Mouse (Mus musculus) lung, embryonic 14.5 days (tissue): ENCODE results near the gene Gm572. TPM values are rescaled to one million over a fixed set of nuclear protein-coding genes. Genes with fewer than 3 reads are reported as not detected.
A peak's percentile ranks its signal among the peaks of the same experiment; 100 is the strongest.

Source experiments
- ATAC-seq: fragments of 200-750 bp; cut with Nextera tagmentation; 2 replicates; pipeline ENCODE4 v1.8.0; 2017; ENCODE audit warnings: mild to moderate bottlenecking, moderate TSS enrichment, moderate library complexity; ENCODE audit not compliant: insufficient read depth
- DNase-seq: peaks from one replicate; pipeline ENCODE4 v3.0.0-alpha.2; 2015
- H3K27ac ChIP-seq: fragments of 300-500 bp; sonication (generic); 2 replicates; pipeline ENCODE4 v1.5.1; 2014; ENCODE audit warnings: low read depth, mild to moderate bottlenecking, moderate library complexity
- H3K27me3 ChIP-seq: fragments of 300-500 bp; sonication (generic); 2 replicates; pipeline ENCODE4 v1.6.1; 2014; ENCODE audit warnings: low read length, control low read depth; ENCODE audit not compliant: insufficient read depth
- H3K36me3 ChIP-seq: fragments of 300-500 bp; sonication (generic); 2 replicates; pipeline ENCODE4 v1.6.1; 2014; ENCODE audit warnings: control low read depth; ENCODE audit not compliant: insufficient read depth
- H3K4me1 ChIP-seq: fragments of 300-500 bp; sonication (generic); 2 replicates; pipeline ENCODE4 v1.6.1; 2014; ENCODE audit warnings: antibody characterized with exemption, control low read depth; ENCODE audit not compliant: insufficient read depth
- H3K4me2 ChIP-seq: fragments of 300-500 bp; sonication (generic); 2 replicates; pipeline ENCODE4 v1.6.1; 2014; ENCODE audit warnings: mild to moderate bottlenecking
- H3K4me3 ChIP-seq: fragments of 300-500 bp; sonication (generic); 2 replicates; pipeline ENCODE4 v1.5.1; 2014; ENCODE audit warnings: low read depth, low read length
- H3K9ac ChIP-seq: fragments of 300-500 bp; sonication (generic); 2 replicates; pipeline ENCODE4 v1.6.1; 2014
- H3K9me3 ChIP-seq: fragments of 300-500 bp; sonication (generic); 2 replicates; pipeline ENCODE4 v1.6.1; 2016; ENCODE audit warnings: low read depth, low read length, control low read depth
- CTCF ChIP-seq: IDR thresholded peaks from 2 replicates; pipeline ENCODE4 v1.5.1; 2016; ENCODE audit warnings: antibody characterized with exemption, low read depth
- WGBS: fragments of 180-500 bp; shearing (Covaris S2); extraction: QIAGEN DNeasy Blood & Tissue Kit; methylation state at CpG from one replicate; pipeline ENCODE4 v1.1.7; 2014; 5-methylcytosine and 5-hydroxymethylcytosine counted together
- polyA plus RNA-seq: library from polyadenylated mRNA; unstranded; fragments of >200 nt; fragmentation: Nextera tagmentation; extraction: Ambion mirVana; gene quantifications from 2 replicates; pipeline ENCODE4 v1.2.1, GENCODE M21; 2014

The Gm572 gene
- polyA plus RNA-seq, 1 experiment from 2014 or later = not detected

DNA sequence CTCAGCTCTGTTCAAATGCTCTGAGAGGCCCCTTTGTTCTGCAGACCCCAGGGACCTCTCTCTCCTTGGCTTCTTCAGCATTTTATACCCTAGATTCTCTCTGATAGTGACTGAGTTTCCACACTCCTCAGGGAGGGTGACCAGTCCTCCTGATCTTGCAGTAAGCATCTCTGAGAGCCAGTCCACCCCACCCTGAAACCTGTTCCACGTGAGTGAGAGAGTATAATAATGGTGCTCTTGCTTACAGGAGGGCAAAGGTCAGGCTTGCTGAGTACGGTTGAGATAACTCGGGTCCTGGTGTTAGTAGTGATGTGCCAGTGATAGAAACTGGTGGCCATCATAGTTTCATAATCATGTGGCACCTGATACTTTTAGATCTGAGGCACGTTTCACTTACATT lies 48.1 kb downstream of the Gm572 start:
- peaks cover 10% of the 10 kb centered on the region for H3K4me1 ChIP-seq
- no peak overlapping the region for H3K27ac ChIP-seq
- no peak overlapping the region for H3K4me3 ChIP-seq
- DNase-seq = no peak
- TF ChIP-seq CTCF = no peak
- no peak overlapping the region for H3K4me2 ChIP-seq
- H3K27me3 ChIP-seq = no peaks in the 10 kb centered on the region
- 66% methylated on average over 4 of the region's 4 CpGs for WGBS
- no peaks in the 10 kb centered on the region for H3K36me3 ChIP-seq
- no peak overlapping the region for H3K9ac ChIP-seq
- no peaks in the 10 kb centered on the region for H3K9me3 ChIP-seq
- ATAC-seq = no peak

DNA sequence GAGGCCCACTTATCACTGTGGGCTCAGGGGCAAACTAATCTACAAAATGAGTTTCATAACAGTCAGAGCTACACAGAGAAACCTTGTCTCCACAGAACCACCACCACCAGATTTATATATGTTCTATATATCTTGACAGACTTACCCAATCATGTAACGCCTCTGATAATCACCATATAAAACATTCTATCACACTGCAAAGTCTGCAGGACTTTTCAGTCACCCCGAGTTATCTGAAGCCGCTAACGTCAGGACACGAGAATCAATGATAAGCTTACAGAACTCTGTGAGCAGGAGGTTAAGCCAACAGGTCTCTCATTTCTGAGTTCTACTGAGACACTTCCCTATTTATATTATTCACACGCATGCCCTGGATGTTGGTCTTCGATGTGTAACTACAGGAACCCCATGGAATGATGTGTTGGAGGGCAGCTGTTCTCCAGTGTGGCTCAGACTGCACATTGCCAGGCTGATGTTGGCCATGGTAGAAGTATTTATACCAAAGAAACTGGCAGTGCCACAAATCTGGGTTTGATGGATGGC lies 50.4 kb downstream of the Gm572 start:
- H3K4me3 ChIP-seq = no peak overlapping the region
- no peak overlapping the region for H3K4me2 ChIP-seq
- H3K27ac ChIP-seq = no peak overlapping the region
- no peaks in the 10 kb centered on the region for H3K27me3 ChIP-seq
- ATAC-seq (no peak; the same call in 1 of the 2 replicates), DNase-seq (peak; percentile 57)
- H3K36me3 ChIP-seq = no peaks in the 10 kb centered on the region
- no peak for TF ChIP-seq CTCF
- 41% methylated on average over 7 of the region's 7 CpGs for WGBS
- H3K9ac ChIP-seq = no peak overlapping the region
- no peaks in the 10 kb centered on the region for H3K9me3 ChIP-seq
- no peaks in the 10 kb centered on the region for H3K4me1 ChIP-seq

DNA sequence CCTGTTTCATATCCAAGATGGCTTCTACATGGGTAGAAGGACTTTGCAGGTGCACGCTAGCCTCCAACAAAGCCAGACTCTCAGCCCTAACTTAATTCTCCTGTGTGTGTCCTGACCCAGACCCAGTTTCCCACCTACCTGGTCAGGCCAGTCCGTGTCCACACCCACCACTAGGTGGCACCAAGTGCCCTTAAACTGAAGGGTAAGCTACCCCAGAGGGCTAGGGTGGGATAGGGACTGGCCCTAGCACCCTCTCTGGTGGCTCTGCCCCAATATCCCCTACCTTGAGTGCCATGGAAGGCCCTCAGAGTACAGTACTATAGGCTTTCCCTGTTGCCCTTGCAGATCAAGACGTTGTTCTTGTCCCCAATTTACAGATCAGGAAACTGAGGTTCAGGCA lies 61.6 kb downstream of the Gm572 start:
- Histone ChIP-seq H3K9me3 (no peaks in the 10 kb centered on the region), H3K27ac (no peak overlapping the region), H3K4me3 (no peak overlapping the region), H3K9ac (no peak overlapping the region), H3K4me1 (no peaks in the 10 kb centered on the region), H3K4me2 (no peak overlapping the region), H3K27me3 (no peaks in the 10 kb centered on the region), H3K36me3 (no peaks in the 10 kb centered on the region)
- 41% methylated on average over 3 of the region's 3 CpGs for WGBS
- DNase-seq = peak; percentile 78
- peak; percentile 85 for TF ChIP-seq CTCF
- ATAC-seq = peak; percentile 44; the same call in 1 of the 2 replicates

DNA sequence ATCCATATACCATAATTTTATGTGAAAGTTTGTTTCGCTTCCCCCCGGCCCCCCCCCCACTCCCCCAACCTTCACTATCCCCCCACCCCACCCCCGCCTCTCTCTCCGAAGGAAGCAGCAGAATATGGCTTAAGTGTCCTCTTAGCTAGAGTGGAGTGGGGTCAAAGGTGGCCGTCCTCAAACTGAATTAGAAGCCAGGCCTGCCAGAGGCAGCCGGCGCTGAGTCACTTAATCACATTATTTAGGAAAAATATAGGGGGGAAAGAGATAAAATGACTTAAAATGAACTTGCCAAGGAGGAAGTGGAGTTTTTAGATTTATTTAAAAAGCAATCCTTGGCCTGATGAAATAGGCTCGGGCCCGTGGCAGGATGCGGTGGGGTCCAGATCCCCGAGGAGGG lies 65.7 kb downstream of the Gm572 start:
- H3K4me1 ChIP-seq = no peaks in the 10 kb centered on the region; the same call in 1 of the 2 replicates
- WGBS = 16% methylated on average over 11 of the region's 11 CpGs
- no peaks in the 10 kb centered on the region for H3K9me3 ChIP-seq
- no peak overlapping the region for H3K27ac ChIP-seq
- no peak overlapping the region for H3K4me3 ChIP-seq
- H3K36me3 ChIP-seq = no peaks in the 10 kb centered on the region
- no peak overlapping the region for H3K9ac ChIP-seq
- no peak for TF ChIP-seq CTCF
- no peak overlapping the region for H3K4me2 ChIP-seq
- peak; percentile 55 for DNase-seq
- no peak for ATAC-seq
- no peaks in the 10 kb centered on the region for H3K27me3 ChIP-seq

DNA sequence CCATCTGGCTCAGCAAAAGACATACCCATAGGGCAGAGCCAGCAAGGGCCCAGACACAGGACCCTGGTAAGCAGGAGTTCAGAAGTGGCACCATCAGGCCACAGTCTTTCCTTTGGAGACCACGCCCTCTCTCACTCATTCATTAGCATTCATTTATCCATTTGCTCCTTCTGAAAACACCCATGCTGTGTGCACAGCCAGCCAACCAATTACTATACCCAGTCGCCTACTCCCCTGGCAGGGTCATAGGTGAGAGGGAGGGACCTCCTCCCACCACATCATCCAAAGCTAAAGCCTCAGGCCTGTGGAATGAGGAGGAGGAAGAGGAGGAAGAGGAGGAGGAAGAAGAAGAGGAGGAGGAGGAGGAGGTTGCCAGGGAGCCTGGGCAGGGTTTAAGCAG lies 67.3 kb downstream of the Gm572 start:
- no peaks in the 10 kb centered on the region for H3K36me3 ChIP-seq
- H3K4me2 ChIP-seq = no peak overlapping the region
- no peak for DNase-seq
- no peak for TF ChIP-seq CTCF
- WGBS = 72% methylated on average over 2 of the region's 2 CpGs
- ATAC-seq = no peak
- no peaks in the 10 kb centered on the region; the same call in 1 of the 2 replicates for H3K4me1 ChIP-seq
- H3K9me3 ChIP-seq = no peaks in the 10 kb centered on the region
- no peak overlapping the region for H3K4me3 ChIP-seq
- H3K27me3 ChIP-seq = no peaks in the 10 kb centered on the region
- H3K27ac ChIP-seq = no peak overlapping the region
- no peak overlapping the region for H3K9ac ChIP-seq

DNA sequence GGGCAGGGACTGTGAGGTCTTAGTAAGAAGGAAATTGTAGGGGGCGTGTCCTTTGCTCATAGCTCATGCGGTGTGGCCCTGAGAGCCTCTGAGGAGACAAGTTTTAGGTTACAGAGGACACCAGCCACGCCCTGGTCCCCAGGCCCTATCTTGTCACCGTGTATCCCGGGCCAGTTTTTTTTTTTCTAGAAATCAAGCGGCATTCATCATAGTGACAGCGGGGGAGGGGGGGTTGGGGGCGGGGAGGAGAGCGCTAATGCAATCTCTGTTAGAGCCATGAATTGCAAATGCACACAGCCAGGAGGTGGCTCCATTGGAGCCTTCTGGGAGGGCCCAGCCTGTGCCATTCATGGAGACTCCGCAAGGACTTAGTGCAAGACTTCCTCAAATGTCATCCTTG lies 68.2 kb downstream of the Gm572 start:
- no peaks in the 10 kb centered on the region; the same call in 1 of the 2 replicates for H3K4me1 ChIP-seq
- peak; percentile 42 for DNase-seq

DNA sequence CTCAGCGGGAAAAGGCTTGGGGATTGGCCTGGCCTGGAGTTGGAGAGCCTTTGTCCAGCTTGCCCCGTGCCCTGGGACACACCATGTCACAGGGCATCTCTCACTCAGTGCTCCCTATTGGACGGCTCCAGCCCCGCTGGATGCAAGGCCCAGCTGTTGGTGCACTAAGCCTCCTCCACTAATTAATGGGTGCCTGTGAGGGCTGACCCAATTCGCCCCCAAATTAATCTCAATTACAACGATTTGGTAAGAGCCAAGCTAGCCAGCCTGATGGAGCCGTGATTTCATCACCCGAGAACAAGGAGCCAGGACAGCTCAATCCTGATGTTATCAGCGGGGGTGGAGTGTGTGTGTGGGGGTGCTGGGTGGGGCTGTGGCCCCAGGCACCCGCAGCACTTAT lies 69.5 kb downstream of the Gm572 start:
- DNase-seq (no peak), ATAC-seq (no peak)
- H3K27me3 ChIP-seq = no peaks in the 10 kb centered on the region
- H3K27ac ChIP-seq = no peak overlapping the region
- no peaks in the 10 kb centered on the region for H3K36me3 ChIP-seq
- H3K9ac ChIP-seq = no peak overlapping the region
- H3K9me3 ChIP-seq = no peaks in the 10 kb centered on the region
- 53% methylated on average over 10 of the region's 10 CpGs for WGBS
- no peaks in the 10 kb centered on the region; the same call in 1 of the 2 replicates for H3K4me1 ChIP-seq
- H3K4me3 ChIP-seq = no peak overlapping the region
- H3K4me2 ChIP-seq = no peak overlapping the region
- no peak for TF ChIP-seq CTCF

More for the DNA sequence above, 68.2 kb downstream of the Gm572 start:
- WGBS = 10% methylated on average over 10 of the region's 10 CpGs
- Histone ChIP-seq H3K36me3 (no peaks in the 10 kb centered on the region), H3K4me3 (no peak overlapping the region), H3K9ac (no peak overlapping the region), H3K9me3 (no peaks in the 10 kb centered on the region), H3K4me2 (no peak overlapping the region), H3K27me3 (no peaks in the 10 kb centered on the region), H3K27ac (no peak overlapping the region)
- no peak for ATAC-seq
- no peak for TF ChIP-seq CTCF
